Mouse (Mus musculus) frontal cortex, postnatal 25 days (tissue): ENCODE measurements around the gene Olfr1093.

Experiments used
- DNase-seq, 2 experiments: peaks; one replicate each; pipeline ENCODE4 v3.0.0; 2022; ENCODE audit warnings: low spot score in 2 of 2

Olfr1093 gene

GRCm38 (mm10) chr2:86782179-86782578 lies at the start of gene Olfr1093:
Olfr1093 (plus strand) TSS chr2:86782479.
- no peak for DNase-seq

- no peak for DNase-seq
Measured at GRCm38 (mm10) chr2:86733601-86734000, 48.7 kb upstream of the Olfr1093 start, which contains the start of gene Olfr1089. Olfr1089 (minus strand) TSS chr2:86733701.

GRCm38 (mm10) chr2:86758893-86759292 lies 23.4 kb upstream of the Olfr1093 start, which contains the start of gene Olfr1090:
Olfr1090 (minus strand) TSS chr2:86758993.
- DNase-seq: no peak

GRCm38 (mm10) chr2:86761050-86761449 lies 21.2 kb upstream of the Olfr1093 start:
- DNase-seq: no peak

GRCm38 (mm10) chr2:86809918-86810317 lies 27.6 kb downstream of the Olfr1093 start, which contains the start of gene Olfr141:
Olfr141 (minus strand) TSS chr2:86810018.
- no peak for DNase-seq

GRCm38 (mm10) chr2:86824363-86824762 lies 42.1 kb downstream of the Olfr1093 start, which contains the start of gene Olfr1094:
Olfr1094 (plus strand) TSS chr2:86824663.
- no peak for DNase-seq
